Mouse (Mus musculus) neural tube, embryonic 14.5 days (tissue): ENCODE results near the gene Taf3. TPM values are rescaled to one million over a fixed set of nuclear protein-coding genes. Genes with fewer than 3 reads are reported as not detected.

Experiments used
- ATAC-seq: fragments of 200-750 bp; cut with Nextera tagmentation; 2 replicates; pipeline ENCODE4 v1.8.0; 2017; ENCODE audit warnings: low read depth, mild to moderate bottlenecking, moderate TSS enrichment, moderate library complexity
- H3K27ac ChIP-seq: fragments of 300-500 bp; sonication (generic); 2 replicates; pipeline ENCODE4 v1.5.1; 2014; ENCODE audit warnings: low read depth, mild to moderate bottlenecking, control low read depth, low read length, moderate library complexity, mixed read lengths
- H3K27me3 ChIP-seq: fragments of 300-500 bp; sonication (generic); 2 replicates; pipeline ENCODE4 v1.6.1; 2014; ENCODE audit warnings: low read length; ENCODE audit not compliant: control insufficient read depth, insufficient read depth
- H3K36me3 ChIP-seq: fragments of 300-500 bp; sonication (generic); 2 replicates; pipeline ENCODE4 v1.6.1; 2014; ENCODE audit warnings: low read length, mixed read lengths; ENCODE audit not compliant: control insufficient read depth, insufficient read depth
- H3K4me1 ChIP-seq: fragments of 300-500 bp; sonication (generic); 2 replicates; pipeline ENCODE4 v1.6.1; 2014; ENCODE audit warnings: low read length; ENCODE audit not compliant: control insufficient read depth, insufficient read depth
- H3K4me2 ChIP-seq: fragments of 300-500 bp; sonication (generic); 2 replicates; pipeline ENCODE4 v1.6.1; 2014; ENCODE audit warnings: mild to moderate bottlenecking, low read depth, low read length, control low read depth
- H3K4me3 ChIP-seq: fragments of 300-500 bp; sonication (generic); 2 replicates; pipeline ENCODE4 v1.5.1; 2014; ENCODE audit warnings: low read depth, low read length, control low read depth, mixed read lengths
- H3K9ac ChIP-seq: fragments of 300-500 bp; sonication (generic); replicated peaks from 2 replicates; pipeline ENCODE4 v1.6.1; 2014; ENCODE audit warnings: low read depth, mild to moderate bottlenecking, control low read depth, low read length, mixed read lengths
- H3K9me3 ChIP-seq: fragments of 300-500 bp; sonication (generic); 2 replicates; pipeline ENCODE4 v1.6.1; 2016; ENCODE audit warnings: low read length; ENCODE audit not compliant: control insufficient read depth
- WGBS: fragments of 180-500 bp; shearing (Covaris S2); extraction: QIAGEN DNeasy Blood & Tissue Kit; methylation state at CpG from one replicate; pipeline ENCODE4 v1.1.7; 2014; 5-methylcytosine and 5-hydroxymethylcytosine counted together
- polyA plus RNA-seq: library from polyadenylated mRNA; unstranded; fragments of >200 nt; fragmentation: Nextera tagmentation; extraction: Ambion mirVana; gene quantifications from 2 replicates; pipeline ENCODE4 v1.2.1, GENCODE M21; 2014

The Taf3 gene
- polyA plus RNA-seq, 1 experiment from 2014 or later, result 14.3 TPM

DNA sequence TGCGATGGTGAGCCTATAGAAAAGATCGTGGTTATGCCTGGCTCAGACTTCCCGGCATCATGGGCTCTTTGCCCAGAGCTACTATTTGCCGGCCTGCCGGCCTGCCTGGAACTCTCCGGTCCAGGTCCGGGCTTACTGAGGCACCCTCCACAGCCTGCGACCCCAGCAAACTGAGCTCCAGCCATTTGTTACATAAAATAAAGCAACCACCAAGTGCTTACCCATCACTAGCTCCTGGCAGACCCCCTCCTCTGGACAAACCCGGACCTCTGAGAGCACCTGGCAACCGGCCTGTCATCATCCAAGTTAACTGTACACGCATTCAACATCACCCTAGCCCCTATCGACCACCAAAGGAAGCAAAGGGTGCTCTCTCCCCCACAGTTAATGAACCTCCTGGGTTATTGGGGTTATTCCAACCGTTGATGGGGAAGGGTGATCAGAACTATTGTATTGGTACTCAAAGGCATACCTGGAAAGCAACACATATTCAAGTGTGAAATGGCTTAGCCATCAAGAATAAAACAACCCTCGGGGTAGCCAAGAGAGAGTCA is 163.1 kb downstream of the Taf3 start:
- 3% methylated on average over 14 of the region's 14 CpGs for WGBS
- H3K4me1 ChIP-seq, result peaks cover 3% of the 10 kb centered on the region; the same call in 1 of the 2 replicates
- no peak overlapping the region for H3K9ac ChIP-seq
- no peaks in the 10 kb centered on the region for H3K9me3 ChIP-seq
- H3K36me3 ChIP-seq, result no peaks in the 10 kb centered on the region
- H3K27ac ChIP-seq, result no peak overlapping the region
- peaks cover 52% of the 10 kb centered on the region for H3K27me3 ChIP-seq
- H3K4me2 ChIP-seq, result no peak overlapping the region
- H3K4me3 ChIP-seq, result no peak overlapping the region
- ATAC-seq, result no peak

DNA sequence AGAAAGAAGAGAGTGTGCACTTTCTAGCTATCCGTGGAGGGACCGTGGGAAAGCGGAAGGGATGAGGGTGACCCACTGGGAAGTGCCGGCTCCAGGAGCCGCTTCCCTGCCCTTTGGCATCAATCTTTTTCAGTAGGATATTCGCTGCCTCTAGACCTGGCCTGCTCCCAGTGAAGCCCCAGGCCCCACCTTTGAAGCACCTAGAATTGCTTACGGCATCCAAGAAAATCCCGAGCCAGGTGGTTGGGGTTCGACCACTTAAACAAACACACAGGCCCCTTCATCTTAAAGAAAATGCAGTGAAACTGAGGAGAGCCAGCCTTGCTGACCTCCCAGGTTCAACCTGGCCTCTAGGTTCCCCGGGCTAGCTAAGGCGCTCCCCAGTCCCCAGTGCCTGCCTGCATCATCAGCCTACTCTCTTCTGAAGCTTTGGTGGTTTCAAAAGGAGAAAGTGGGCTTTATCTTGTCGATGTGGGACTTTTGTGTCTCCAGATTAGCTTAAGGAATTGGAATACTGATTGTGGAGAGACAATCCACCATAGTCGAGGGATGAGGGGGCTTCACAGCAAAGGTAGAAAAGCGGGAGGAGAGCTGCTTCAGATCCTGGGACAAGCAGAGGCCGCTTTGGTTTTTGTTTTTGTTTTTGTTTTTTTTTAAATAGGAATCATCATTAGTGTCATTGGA is 163.7 kb downstream of the Taf3 start:
- no peak overlapping the region for H3K4me2 ChIP-seq
- peaks cover 46% of the 10 kb centered on the region for H3K27me3 ChIP-seq
- under 1% methylated on average over 15 of the region's 15 CpGs for WGBS
- peaks cover 3% of the 10 kb centered on the region; the same call in 1 of the 2 replicates for H3K4me1 ChIP-seq
- no peak overlapping the region for H3K9ac ChIP-seq
- H3K4me3 ChIP-seq, result no peak overlapping the region
- no peaks in the 10 kb centered on the region for H3K9me3 ChIP-seq
- ATAC-seq, result no peak
- H3K36me3 ChIP-seq, result no peaks in the 10 kb centered on the region
- no peak overlapping the region for H3K27ac ChIP-seq

GRCm38 (mm10) chr2:9883803-9884532 is 164.4 kb downstream of the Taf3 start:
- Histone ChIP-seq H3K27me3 (peaks cover 42% of the 10 kb centered on the region), H3K4me2 (peak overlapping the region; percentile 26; the same call in 1 of the 2 replicates), H3K27ac (no peak overlapping the region), H3K4me3 (no peak overlapping the region), H3K9me3 (no peaks in the 10 kb centered on the region), H3K9ac (no peak overlapping the region), H3K36me3 (no peaks in the 10 kb centered on the region), H3K4me1 (peaks cover 3% of the 10 kb centered on the region; the same call in 1 of the 2 replicates)
- ATAC-seq, result no peak
- under 1% methylated on average over 27 of the region's 27 CpGs for WGBS

DNA sequence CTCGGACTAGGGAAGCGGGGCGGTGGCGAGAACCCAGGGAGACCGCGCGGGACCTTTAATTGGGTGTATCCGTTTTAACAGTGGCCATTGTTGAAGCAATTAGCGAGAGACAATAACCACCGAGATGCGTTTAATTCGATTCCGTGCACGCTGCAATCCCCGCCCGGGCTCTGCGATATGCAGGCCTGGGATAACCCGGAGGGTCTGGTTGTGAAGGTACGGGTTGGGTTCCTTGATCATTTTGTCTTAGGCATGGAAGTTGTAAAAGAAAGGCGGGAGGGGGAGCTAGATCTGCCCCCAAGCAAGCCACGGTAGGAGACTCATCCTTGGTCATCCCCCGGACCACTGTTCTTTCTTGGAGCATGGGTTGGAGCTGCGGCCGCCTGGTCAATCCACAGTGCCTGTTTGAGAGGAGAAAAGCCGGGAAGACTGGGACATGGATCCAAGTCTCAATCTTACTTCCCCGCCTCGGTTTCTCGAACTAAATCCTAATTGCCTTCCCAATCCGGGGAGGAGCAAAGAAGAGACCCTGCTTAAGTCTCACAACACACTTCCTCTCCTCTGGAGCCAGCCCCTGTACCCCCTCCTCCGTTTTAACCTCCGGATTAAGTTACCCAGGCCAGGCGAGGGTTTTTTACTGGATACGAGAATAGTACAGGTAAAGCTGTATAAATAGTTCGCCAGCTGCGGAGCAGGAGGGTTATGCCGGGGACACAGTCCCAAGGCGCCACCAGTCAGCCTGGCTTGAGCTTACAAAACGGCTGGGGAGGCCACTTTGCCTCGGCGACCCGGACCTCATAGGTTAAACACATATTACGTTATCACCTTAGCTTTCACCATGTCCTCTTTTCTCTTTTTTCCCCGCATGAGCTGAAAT is 165.2 kb downstream of the Taf3 start:
- no peak for ATAC-seq
- Histone ChIP-seq H3K27ac (no peak overlapping the region), H3K27me3 (peaks cover 41% of the 10 kb centered on the region), H3K4me3 (peak overlapping the region; percentile 15; the same call in 1 of the 2 replicates), H3K4me2 (peak overlapping the region; percentile 26), H3K9ac (no peak overlapping the region), H3K9me3 (no peaks in the 10 kb centered on the region), H3K4me1 (peaks cover 3% of the 10 kb centered on the region; the same call in 1 of the 2 replicates), H3K36me3 (no peaks in the 10 kb centered on the region)
- WGBS, result under 1% methylated on average over 43 of the region's 43 CpGs

DNA sequence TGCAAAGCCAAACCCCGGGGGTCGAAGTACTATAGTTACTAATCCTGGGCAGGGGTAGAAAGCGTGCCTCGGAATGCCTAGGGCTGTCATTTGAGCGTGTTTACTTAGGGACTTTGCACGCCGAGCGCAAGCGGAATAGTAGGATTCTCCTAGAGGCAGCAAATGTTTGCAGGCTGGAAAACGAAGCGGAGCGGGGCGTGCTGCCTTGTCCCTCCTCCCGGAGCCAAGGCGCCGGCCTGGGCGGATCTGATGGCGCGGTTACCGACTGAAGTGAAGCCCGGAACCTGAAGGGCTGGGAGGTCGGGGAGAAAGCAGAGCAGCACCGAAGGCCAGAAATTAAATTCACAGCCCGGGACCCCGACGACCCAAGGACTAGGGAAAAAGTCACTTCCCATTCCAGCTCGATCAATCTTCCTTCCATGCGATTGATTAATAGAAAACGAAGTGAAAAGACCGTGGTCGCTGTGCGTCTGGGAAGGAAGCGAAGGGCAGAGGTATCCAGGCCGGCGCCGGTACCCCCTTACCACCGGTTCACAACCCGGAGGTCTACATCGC is 165.9 kb downstream of the Taf3 start:
- ATAC-seq, result no peak
- H3K36me3 ChIP-seq, result no peaks in the 10 kb centered on the region
- H3K4me1 ChIP-seq, result peaks cover 3% of the 10 kb centered on the region; the same call in 1 of the 2 replicates
- peak overlapping the region; percentile 15; the same call in 1 of the 2 replicates for H3K4me3 ChIP-seq
- H3K9ac ChIP-seq, result no peak overlapping the region
- peak overlapping the region; percentile 26 for H3K4me2 ChIP-seq
- H3K27me3 ChIP-seq, result peaks cover 38% of the 10 kb centered on the region
- H3K27ac ChIP-seq, result no peak overlapping the region
- no peaks in the 10 kb centered on the region for H3K9me3 ChIP-seq
- WGBS, result under 1% methylated on average over 39 of the region's 39 CpGs

DNA sequence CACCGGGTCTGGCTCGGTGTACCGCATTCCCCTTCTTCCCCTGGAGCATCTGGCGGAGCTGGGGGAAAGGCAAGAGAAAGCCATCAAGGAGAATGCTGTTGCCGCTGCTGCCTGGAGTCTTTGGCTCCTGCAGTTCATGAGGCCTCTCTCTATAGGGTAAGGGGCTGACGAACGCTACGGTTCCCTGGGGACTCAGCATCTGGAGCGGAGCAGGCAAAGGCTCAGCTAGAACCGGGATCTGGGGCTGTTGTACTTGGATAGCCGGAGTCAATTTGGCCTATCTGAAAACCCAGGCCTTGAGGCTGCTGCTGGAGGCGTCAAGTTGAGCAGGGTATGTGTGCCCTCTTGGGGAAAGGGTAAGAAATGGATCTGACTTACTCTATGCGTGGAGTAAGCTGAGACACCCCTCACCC is 166.8 kb downstream of the Taf3 start:
- Histone ChIP-seq H3K4me2 (no peak overlapping the region; the same call in 1 of the 2 replicates), H3K27me3 (peaks cover 36% of the 10 kb centered on the region), H3K9me3 (no peaks in the 10 kb centered on the region), H3K4me1 (peaks cover 3% of the 10 kb centered on the region; the same call in 1 of the 2 replicates), H3K4me3 (0 out of 2 replicates have a peak overlapping the region, but pooled peaks have one; percentile 2), H3K9ac (no peak overlapping the region), H3K36me3 (no peaks in the 10 kb centered on the region), H3K27ac (no peak overlapping the region)
- ATAC-seq, result no peak
- WGBS, result 3% methylated on average over 12 of the region's 13 CpGs

GRCm38 (mm10) chr2:9881051-9881591 is 167.3 kb downstream of the Taf3 start, which contains the start of gene 4930412O13Rik:
TSS of gene 4930412O13Rik (plus strand) at chr2:9881252.
- Histone ChIP-seq H3K9me3 (no peaks in the 10 kb centered on the region), H3K9ac (no peak within 1 kb of the TSS), H3K36me3 (no peaks in the 10 kb centered on the region), H3K27ac (no peak within 1 kb of the TSS), H3K4me3 (0 out of 2 replicates have a peak within 1 kb of the TSS, but pooled peaks have one; percentile 2), H3K4me2 (peak within 1 kb of the TSS; percentile 26; the same call in 1 of the 2 replicates), H3K4me1 (peaks cover 3% of the 10 kb centered on the region; the same call in 1 of the 2 replicates), H3K27me3 (peaks cover 33% of the 10 kb centered on the region)
- under 1% methylated on average over 34 of the region's 35 CpGs for WGBS
- no peak for ATAC-seq

- Histone ChIP-seq H3K9ac (no peak overlapping the region), H3K36me3 (no peaks in the 10 kb centered on the region), H3K27me3 (peaks cover 29% of the 10 kb centered on the region), H3K4me1 (peaks cover 3% of the 10 kb centered on the region; the same call in 1 of the 2 replicates), H3K9me3 (no peaks in the 10 kb centered on the region), H3K27ac (no peak overlapping the region), H3K4me2 (no peak overlapping the region), H3K4me3 (no peak overlapping the region)
- WGBS, result 2% methylated on average over 11 of the region's 11 CpGs
- ATAC-seq, result no peak
Measured at GRCm38 (mm10) chr2:9880271-9880670, 168.1 kb downstream of the Taf3 start.
